25 mouse cellular contexts compared by ENCODE assay signal in genomic region chr13:54412721-54413120, GRCm38 (mm10). TPM values are rescaled to one million over a fixed set of nuclear protein-coding genes. Genes with fewer than 3 reads are reported as not detected.
DNase-seq lines count a peak whose midpoint lies in the region; ATAC-seq and TF ChIP-seq lines count a peak whose summit lies in the region.
"Had no signal": no experiment of that assay in that cellular context is flagged by ENCODE, and none has a peak within 500 bp of the region (broad histone marks: within the 10 kb centered on the region; RNA-seq: fewer than 3 reads in every experiment).

No protein-coding gene starts in this region.

- TF ChIP-seq CTCF in liver, postnatal 0 days (IDR thresholded peaks at IDR 0.05; ENCODE audit: low read depth): no peak
- TF ChIP-seq CTCF in gastrocnemius, adult 2 months (IDR thresholded peaks at IDR 0.05): no peak

- no peaks in the 10 kb centered on the region for H3K27me3 ChIP-seq in liver, postnatal 0 days (ENCODE audit: insufficient read depth, low read length)
- H3K27me3 ChIP-seq in liver, embryonic 11.5 days (replicated peaks; ENCODE audit: control insufficient read depth, insufficient read depth, low read length): no peaks in the 10 kb centered on the region
- H3K27me3 ChIP-seq in forebrain, embryonic 14.5 days (replicated peaks; ENCODE audit: control insufficient read depth, insufficient read depth, low read length): no peaks in the 10 kb centered on the region
- H3K27me3 ChIP-seq: embryonic facial prominence, embryonic 12.5 days; heart, embryonic 12.5 days; intestine, embryonic 15.5 days; limb, embryonic 12.5 days; liver, embryonic 12.5 days; neural tube, embryonic 13.5 days; stomach, embryonic 15.5 days had no signal

- no peaks in the 10 kb centered on the region for H3K36me3 ChIP-seq in liver, postnatal 0 days (replicated peaks; ENCODE audit: insufficient read depth, low read length)
- H3K36me3 ChIP-seq in liver, embryonic 11.5 days (ENCODE audit: control insufficient read depth, insufficient read depth, low read length): no peaks in the 10 kb centered on the region
- no peaks in the 10 kb centered on the region for H3K36me3 ChIP-seq in forebrain, embryonic 14.5 days (ENCODE audit: control insufficient read depth, insufficient read depth, low read length)
- H3K36me3 ChIP-seq: embryonic facial prominence, embryonic 12.5 days; G1E; heart, embryonic 12.5 days; intestine, embryonic 15.5 days; limb, embryonic 12.5 days; liver, embryonic 12.5 days; neural tube, embryonic 13.5 days; stomach, embryonic 15.5 days had no signal

- H3K27ac ChIP-seq in liver, postnatal 0 days (ENCODE audit: low read depth): no peak overlapping the region
- H3K27ac ChIP-seq in liver, embryonic 11.5 days (ENCODE audit: low read depth, low read length): no peak overlapping the region
- peak overlapping the region; percentile 70 for H3K27ac ChIP-seq in forebrain, embryonic 14.5 days (ENCODE audit: low read depth, low read length)
- H3K27ac ChIP-seq in gastrocnemius, adult 2 months: no peak overlapping the region
- H3K27ac ChIP-seq: embryonic facial prominence, embryonic 12.5 days; intestine, embryonic 15.5 days; limb, embryonic 12.5 days; liver, embryonic 12.5 days; neural tube, embryonic 13.5 days; stomach, embryonic 15.5 days had no signal

- no peaks in the 10 kb centered on the region for H3K9me3 ChIP-seq in liver, postnatal 0 days (ENCODE audit: low read length)
- no peaks in the 10 kb centered on the region for H3K9me3 ChIP-seq in liver, embryonic 11.5 days (ENCODE audit: control insufficient read depth, low read length)
- 0 out of 2 replicates have a peak, but pooled peaks cover 3% of the 10 kb centered on the region for H3K9me3 ChIP-seq in forebrain, embryonic 14.5 days (replicated peaks; ENCODE audit: control insufficient read depth, low read length)
- H3K9me3 ChIP-seq: embryonic facial prominence, embryonic 12.5 days; heart, embryonic 12.5 days; intestine, embryonic 15.5 days; limb, embryonic 12.5 days; liver, embryonic 12.5 days; neural tube, embryonic 13.5 days; stomach, embryonic 15.5 days had no signal

- peak overlapping the region; percentile 8; the same call in 1 of the 2 replicates for H3K4me2 ChIP-seq in liver, postnatal 0 days (ENCODE audit: low read depth, low read length)
- H3K4me2 ChIP-seq in liver, embryonic 11.5 days: no peak overlapping the region
- H3K4me2 ChIP-seq in forebrain, embryonic 14.5 days (ENCODE audit: low read length): no peak overlapping the region
- H3K4me2 ChIP-seq: embryonic facial prominence, embryonic 12.5 days; heart, embryonic 12.5 days; intestine, embryonic 15.5 days; limb, embryonic 12.5 days; liver, embryonic 12.5 days; neural tube, embryonic 13.5 days; stomach, embryonic 15.5 days had no signal

- WGBS in liver, postnatal 0 days (ENCODE audit: insufficient replicate concordance): 48% methylated on average over 4 of the region's 4 CpGs
- WGBS in liver, embryonic 11.5 days: 54% methylated on average over 4 of the region's 4 CpGs
- WGBS in forebrain, embryonic 14.5 days: 80% methylated on average over 4 of the region's 4 CpGs

- TF ChIP-seq EP300 in liver, postnatal 0 days (IDR thresholded peaks at IDR 0.05; ENCODE audit: low read depth): no peak

- intact Hi-C loops in gastrocnemius, adult 2 months (cut with DNase I): no loop called here

- no peak for ATAC-seq in liver, postnatal 0 days
- no peak for ATAC-seq in liver, embryonic 11.5 days (replicated peaks; ENCODE audit: low FRiP score)
- no peak for ATAC-seq in forebrain, embryonic 14.5 days
- ATAC-seq: liver, embryonic 12.5 days; midbrain, embryonic 16.5 days; Patski had no signal

- H3K4me1 ChIP-seq in liver, postnatal 0 days (ENCODE audit: insufficient read depth): no peaks in the 10 kb centered on the region
- no peaks in the 10 kb centered on the region for H3K4me1 ChIP-seq in liver, embryonic 11.5 days (replicated peaks; ENCODE audit: control insufficient read depth, insufficient read depth, low read length)
- H3K4me1 ChIP-seq in forebrain, embryonic 14.5 days (ENCODE audit: control insufficient read depth, insufficient read depth, low read length): peaks cover 15% of the 10 kb centered on the region
- H3K4me1 ChIP-seq: liver, embryonic 12.5 days had no signal

- no peak overlapping the region for H3K9ac ChIP-seq in liver, postnatal 0 days (replicated peaks)
- no peak overlapping the region for H3K9ac ChIP-seq in liver, embryonic 11.5 days (ENCODE audit: low read depth, low read length)
- H3K9ac ChIP-seq in forebrain, embryonic 14.5 days (ENCODE audit: low read length): no peak overlapping the region
- H3K9ac ChIP-seq: embryonic facial prominence, embryonic 12.5 days; heart, embryonic 12.5 days; intestine, embryonic 15.5 days; limb, embryonic 12.5 days; liver, embryonic 12.5 days; neural tube, embryonic 13.5 days; stomach, embryonic 15.5 days had no signal

- peak; percentile 79 for DNase-seq in heart, adult 11 months
- no peak for DNase-seq in heart, adult 18-20 months
- DNase-seq in liver, postnatal 0 days: no peak
- no peak for DNase-seq in liver, embryonic 11.5 days (ENCODE audit: low spot score)
- peak; percentile 53 for DNase-seq in A20 (ENCODE audit: low read depth, low spot score)
- no peak for DNase-seq in forebrain, embryonic 14.5 days (ENCODE audit: low spot score)
- DNase-seq in thymus, postnatal 25 days: no peak
- DNase-seq in gastrocnemius, adult 2 months: no peak
- DNase-seq: adrenal gland, adult 2 months; cerebellum, adult 11-12 months; kidney, adult 8-10 months; kidney, postnatal 25 days; lung, adult 2 months; thymus, postnatal 36 days had no signal

- H3K4me3 ChIP-seq in liver, postnatal 0 days (ENCODE audit: low read depth, low read length): no peak overlapping the region
- no peak overlapping the region for H3K4me3 ChIP-seq in liver, embryonic 11.5 days (ENCODE audit: low read depth, low read length)
- H3K4me3 ChIP-seq in forebrain, embryonic 14.5 days (ENCODE audit: low read depth, low read length): no peak overlapping the region
- H3K4me3 ChIP-seq in gastrocnemius, adult 2 months: no peak overlapping the region
- H3K4me3 ChIP-seq: embryonic facial prominence, embryonic 12.5 days; heart, embryonic 12.5 days; intestine, embryonic 15.5 days; limb, embryonic 12.5 days; liver, embryonic 12.5 days; myocyte; neural tube, embryonic 13.5 days; stomach, embryonic 15.5 days had no signal

RNA-seq across cellular contexts. Expression of gene Cplx2, which starts 41.6 kb away (rescaled TPM):
- 1 to 10 TPM; 2.0 to 2.5 TPM for total RNA-seq in heart, adult 18-20 months (2021)
- polyA plus RNA-seq in liver, postnatal 0 days (2015; fragmentation: Nextera tagmentation; extraction: Ambion mirVana): 0.89 and 0.97 TPM in 2 replicates
- 1.5 TPM in 2 replicates for polyA plus RNA-seq in liver, embryonic 11.5 days (2014; fragmentation: Nextera tagmentation; extraction: Ambion mirVana)
- 23.4 and 25.7 TPM in 2 replicates for polyA plus RNA-seq in forebrain, embryonic 14.5 days (2014; fragmentation: Nextera tagmentation; extraction: Ambion mirVana)
- total RNA-seq in gastrocnemius, adult 2 months (2021): under 1 TPM; 0.46 to 0.84 TPM
- total RNA-seq: G1E had no signal
- polyA plus RNA-seq: G1E had no signal

RNA-seq across cellular contexts. Expression of gene Thoc3, which starts 55.9 kb away (rescaled TPM):
- total RNA-seq in heart, adult 18-20 months (2021): 10 to 100 TPM; 21.4 to 21.8 TPM
- polyA plus RNA-seq in liver, postnatal 0 days (2015; fragmentation: Nextera tagmentation; extraction: Ambion mirVana): 32.8 and 37.4 TPM in 2 replicates
- polyA plus RNA-seq in liver, embryonic 11.5 days (2014; fragmentation: Nextera tagmentation; extraction: Ambion mirVana): 121 and 130 TPM in 2 replicates
- polyA plus RNA-seq in forebrain, embryonic 14.5 days (2014; fragmentation: Nextera tagmentation; extraction: Ambion mirVana): 114 and 117 TPM in 2 replicates
- total RNA-seq in gastrocnemius, adult 2 months (2021): 10 to 100 TPM; 14.7 to 16.5 TPM

Comparison
In these comparisons a context has a peak if more than half of its experiments do, and no peak if none do; other contexts are left out.
1. DNase-seq: peak in heart, adult 11 months (single experiment) and A20 (single experiment); none in heart, adult 18-20 months (0 of 2), liver, postnatal 0 days (single experiment), liver, embryonic 11.5 days (single experiment), forebrain, embryonic 14.5 days (single experiment), thymus, postnatal 25 days (single experiment) and gastrocnemius, adult 2 months (single experiment).